Mouse (Mus musculus): Measurements from ENCODE around the gene Cbl. TPM values are rescaled to one million over a fixed set of nuclear protein-coding genes. Genes with fewer than 3 reads are reported as not detected.

Gene Cbl
- 10 to 100 TPM; 14.8 to 18.9 (median 17.4) TPM for total RNA-seq (2022)

DNA sequence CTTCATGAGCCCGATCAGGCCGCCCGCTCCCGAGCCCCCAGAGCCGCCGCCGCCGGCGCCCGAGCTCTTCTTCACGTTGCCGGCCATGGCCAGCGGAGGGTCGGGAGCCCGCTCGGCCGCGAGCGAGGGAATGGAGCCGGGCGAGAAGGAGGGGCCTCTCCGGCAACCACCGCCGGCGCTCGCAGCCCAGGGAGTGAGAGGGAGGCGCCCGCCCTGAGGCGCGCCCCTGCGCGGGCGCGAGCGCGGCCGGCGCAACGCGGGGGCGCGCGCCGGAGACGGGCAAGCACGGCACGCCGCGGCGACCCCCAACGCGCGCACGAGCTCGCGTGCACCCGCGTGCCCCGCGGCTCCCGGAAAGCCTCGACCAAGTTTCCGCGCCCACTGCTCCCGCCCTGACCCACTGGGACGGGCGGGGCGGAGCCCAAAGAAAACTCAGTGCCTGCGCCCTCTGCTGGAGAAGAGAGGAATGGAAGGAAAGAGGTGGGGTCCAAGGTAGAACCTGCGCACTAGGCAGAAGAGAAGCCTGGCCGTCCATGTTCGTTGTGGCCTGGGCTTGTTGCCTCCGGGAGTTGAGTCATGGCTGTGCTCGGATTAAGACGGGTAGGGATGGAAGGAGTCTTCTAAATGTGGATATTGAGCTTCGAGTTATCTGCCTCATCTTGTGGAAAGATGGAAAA is at the start of gene Cbl:
TSS of gene Cbl (minus strand) at position 248 of the 677 bp plus-strand sequence.
- DNase-seq (ENCODE audit: low spot score) = peak; percentile 99

DNA sequence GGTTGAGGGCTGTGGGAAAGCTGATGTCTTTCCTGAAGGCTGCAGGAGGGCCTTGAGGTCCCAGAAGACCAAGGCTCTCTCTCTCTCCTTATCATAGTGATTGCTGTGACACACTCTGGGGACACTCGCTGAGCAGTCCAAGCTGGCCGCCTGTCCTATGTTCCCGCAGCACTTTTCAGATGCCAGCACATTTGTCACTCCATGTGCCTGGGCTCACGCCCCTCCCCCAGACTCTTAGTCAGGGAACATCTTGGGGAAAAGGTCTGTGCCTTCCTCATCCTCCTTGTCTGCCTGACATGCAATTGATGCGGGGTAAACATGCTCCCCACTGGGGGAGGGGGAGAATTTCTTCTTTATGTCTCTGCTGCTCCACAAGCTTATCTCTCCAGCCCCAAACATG is 49.3 kb upstream of the Cbl start:
- no peak for DNase-seq (ENCODE audit: low spot score)

DNA sequence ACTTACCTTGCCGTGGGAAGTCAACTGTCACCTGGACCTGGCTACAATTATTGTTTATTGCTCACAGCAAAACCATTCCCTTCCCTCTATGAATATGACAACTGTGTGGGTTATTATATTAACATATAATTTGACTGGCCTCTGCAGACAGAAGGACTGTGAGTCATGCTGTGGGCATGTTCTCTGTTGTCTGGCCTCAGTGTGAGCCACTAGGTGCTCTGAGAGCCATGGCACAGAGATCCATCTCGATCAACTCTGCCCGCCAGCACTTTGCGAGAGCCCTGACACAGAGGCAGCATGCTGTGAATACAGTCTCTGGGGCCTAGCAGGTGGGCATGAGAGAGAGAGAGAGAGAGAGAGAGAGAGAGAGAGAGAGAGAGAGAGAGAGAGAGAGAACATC is 36.1 kb upstream of the Cbl start:
- DNase-seq (ENCODE audit: low spot score) = no peak

DNA sequence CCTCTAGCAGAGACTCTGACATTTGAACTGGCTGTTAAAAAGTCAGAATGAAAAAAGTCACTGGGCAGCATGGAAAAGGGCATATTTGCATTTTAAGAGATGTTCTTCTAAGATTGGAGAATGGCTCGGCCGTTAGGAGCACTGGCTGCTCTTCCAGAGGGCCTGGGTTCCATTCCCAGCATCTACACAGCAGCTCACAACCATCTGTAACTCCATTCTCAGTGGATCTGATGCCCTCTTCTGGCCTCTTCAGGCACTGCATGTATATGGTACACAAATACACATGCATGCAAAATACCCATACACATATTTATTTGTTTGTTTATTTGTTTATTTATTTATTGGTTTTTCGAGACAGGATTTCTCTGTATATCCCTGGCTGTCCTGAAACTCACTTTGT is 35.2 kb upstream of the Cbl start:
- peak; percentile 24 for DNase-seq (ENCODE audit: low spot score)

DNA sequence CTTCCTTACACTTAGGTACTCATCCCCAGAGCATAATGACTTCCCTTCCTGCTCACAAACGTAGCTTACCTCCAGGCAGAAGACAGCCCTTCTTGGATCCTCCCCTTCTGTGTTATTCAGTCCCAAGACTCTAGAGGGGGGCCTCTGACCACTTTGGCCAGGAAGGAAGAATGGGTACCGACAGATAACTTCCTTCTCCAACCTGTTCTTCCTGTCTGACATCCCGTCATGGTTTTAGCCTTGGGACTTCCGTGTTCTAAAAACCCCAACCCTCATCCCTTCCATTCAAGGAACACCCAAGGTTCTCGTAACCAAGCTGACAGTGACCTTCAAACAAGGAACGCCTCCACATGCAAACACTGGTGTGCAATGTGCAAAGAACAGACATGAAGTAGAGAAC is 34.6 kb upstream of the Cbl start, which contains the start of gene Nlrx1:
TSS of gene Nlrx1 (minus strand) at position 168 of the 400 bp plus-strand sequence.
- peak; percentile 14 for DNase-seq (ENCODE audit: low spot score)

DNA sequence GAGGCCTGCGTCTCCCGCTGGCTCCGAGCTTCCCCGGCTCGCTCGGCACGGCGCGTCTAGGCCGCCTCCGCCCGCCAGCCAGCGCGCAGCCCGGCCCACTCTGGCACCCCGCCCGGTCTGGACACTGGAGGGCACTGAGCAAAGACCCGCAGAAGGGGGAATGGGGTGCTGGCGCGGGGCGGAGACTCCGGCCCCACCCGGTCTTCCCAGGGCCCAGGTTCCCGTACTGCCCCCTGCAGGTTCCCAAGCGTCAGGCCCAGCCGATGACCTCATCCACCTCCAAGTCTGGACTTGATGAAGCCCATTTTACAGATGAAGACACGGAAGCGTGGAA is 34.1 kb upstream of the Cbl start:
- peak; percentile 85 for DNase-seq (ENCODE audit: low spot score)

DNA sequence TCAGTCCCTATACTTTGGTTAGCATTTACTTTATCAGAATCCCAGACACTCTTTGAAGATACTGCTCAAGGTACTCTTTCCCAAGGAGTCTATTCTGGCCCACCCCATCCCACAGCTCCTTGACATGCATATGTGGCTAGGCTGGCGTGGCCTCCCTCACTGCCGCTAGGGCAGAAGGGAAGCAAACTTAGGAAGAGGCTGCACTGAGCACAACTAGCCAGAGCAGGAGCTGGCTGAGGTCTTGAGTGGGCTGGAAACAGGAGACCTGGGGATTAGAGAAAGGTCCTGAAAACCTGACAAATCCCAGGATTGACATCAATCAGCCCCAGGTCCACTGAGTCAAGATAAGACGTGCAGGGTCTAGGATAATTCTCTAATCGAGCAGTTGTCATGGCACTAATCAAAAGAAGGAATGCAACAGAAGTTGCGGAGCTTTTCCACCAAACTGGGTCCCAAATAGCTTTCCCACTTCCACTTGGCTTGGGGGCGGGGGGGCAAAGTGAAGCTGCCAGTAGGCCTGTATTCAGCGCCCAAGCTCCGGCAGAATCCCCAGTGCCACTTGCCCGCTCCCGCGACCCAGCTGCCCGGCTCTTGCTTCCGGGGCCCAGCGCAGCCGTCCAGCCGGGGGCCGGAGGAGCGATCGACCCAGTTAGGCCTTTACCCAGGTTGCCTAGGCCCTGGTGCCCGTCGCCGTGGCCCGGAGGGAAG is 33.6 kb upstream of the Cbl start:
- DNase-seq (ENCODE audit: low spot score) = no peak

DNA sequence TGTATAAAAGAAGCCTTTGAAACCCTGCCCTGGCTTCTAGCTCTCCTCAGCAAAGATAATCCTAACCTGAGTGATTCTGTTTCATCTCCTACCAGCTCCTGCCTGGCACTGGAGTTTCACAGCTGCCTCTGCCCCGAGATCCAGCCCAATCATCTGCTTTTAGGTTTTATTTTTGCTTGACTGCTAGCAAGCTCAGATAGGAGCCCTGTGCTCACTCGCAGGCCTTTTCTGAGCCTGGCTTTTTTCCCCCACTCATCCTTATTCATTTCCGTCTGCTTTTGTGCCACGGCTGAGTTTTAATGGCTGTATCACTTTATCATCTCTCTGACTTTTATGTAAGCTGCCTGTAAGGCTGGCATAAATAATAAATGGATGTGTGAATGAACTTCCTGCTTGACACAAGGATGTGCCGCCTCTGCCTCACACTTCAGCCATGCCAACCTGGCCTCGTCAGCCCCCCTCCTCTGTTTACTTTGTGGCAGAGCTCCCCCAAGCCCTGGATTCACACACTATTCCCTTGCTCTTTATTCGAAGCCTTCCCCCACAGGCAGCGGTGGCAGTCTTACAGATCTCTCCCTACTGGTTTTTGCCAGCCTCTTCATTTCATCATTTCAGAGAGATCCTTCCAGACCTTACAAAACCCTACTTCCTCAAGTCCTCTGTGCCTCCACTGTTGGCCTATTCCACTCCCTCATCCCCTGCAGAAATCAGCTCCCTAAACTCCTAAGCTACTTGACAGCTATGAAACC is 32.8 kb upstream of the Cbl start:
- no peak for DNase-seq (ENCODE audit: low spot score)

DNA sequence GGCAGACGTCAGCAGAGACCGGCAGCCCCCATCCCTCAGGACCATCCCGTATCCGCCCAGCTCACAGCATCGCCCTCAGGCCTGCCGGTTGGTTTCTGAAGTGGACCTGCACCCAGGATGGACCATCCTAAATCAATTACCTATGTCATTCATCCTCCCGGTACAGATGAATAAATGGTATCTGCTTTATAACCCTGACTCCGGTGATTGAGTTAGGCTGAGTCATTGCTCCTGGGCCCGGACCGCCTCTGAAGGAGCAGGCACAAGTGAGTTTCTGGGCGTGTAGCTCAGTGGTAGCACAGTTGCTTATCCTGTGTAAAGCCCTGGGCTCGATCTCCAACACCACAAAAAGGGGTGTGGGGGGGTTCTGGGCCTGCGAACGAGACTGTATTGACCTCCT is 27.5 kb upstream of the Cbl start:
- no peak for DNase-seq (ENCODE audit: low spot score)

DNA sequence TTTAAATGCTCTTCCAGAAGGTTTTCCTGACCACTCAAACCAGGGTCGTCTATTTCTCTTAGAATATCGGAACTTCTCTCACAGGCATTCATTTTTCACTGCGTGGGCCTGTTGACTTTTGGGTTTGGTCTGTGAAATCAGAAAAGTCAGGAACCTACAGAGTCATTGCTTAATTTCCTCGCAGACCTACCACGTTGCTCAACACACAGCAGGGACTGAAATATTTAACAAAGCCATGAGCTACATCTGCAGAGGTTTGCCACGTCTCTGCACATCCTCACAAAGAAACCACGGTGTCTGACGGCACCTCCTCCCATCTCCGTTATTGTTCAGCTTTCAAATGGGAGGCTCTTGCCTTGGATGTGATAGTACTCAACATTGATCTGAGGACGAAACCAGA is 25.2 kb upstream of the Cbl start:
- DNase-seq (ENCODE audit: low spot score) = no peak

DNA sequence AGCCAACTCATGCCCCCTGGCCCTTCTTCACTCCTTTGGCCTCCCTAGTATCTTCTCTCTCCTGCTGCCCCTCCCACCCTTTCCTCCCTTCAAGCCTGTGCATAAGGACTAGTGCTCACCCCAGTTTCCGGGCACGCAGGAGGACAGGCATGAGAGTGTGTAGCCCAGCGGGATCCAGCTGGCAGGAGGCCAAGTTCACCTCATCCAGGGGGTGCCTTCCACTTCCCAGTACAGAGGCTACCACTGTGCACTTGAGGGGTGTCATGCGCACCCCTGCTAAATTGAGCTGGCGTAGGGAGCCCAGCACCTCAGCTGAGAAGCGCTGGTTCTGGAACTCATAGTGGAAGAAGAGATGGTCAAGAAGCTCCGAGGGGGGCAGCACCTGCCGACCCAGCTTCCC is 22.4 kb upstream of the Cbl start:
- DNase-seq (ENCODE audit: low spot score) = no peak

DNA sequence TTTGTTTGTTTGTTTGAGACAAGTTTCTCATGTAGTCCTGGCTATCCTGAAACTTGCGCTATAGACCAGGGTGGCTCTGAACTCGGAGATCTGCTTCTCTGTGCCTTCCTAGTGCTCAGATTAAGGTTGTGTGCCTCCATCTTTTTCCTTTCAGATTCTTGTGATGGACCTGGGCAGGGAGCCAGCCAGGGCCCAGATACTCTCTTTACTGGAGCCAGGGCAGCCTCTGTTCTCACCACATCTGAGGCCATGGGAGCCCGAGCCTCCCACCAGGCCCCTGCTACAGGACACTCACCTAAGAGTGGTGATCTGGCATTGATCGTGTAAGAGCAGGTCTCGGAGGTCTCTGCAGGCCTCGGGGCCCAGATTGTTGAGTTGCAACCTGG is 21.3 kb upstream of the Cbl start:
- DNase-seq (ENCODE audit: low spot score) = no peak

DNA sequence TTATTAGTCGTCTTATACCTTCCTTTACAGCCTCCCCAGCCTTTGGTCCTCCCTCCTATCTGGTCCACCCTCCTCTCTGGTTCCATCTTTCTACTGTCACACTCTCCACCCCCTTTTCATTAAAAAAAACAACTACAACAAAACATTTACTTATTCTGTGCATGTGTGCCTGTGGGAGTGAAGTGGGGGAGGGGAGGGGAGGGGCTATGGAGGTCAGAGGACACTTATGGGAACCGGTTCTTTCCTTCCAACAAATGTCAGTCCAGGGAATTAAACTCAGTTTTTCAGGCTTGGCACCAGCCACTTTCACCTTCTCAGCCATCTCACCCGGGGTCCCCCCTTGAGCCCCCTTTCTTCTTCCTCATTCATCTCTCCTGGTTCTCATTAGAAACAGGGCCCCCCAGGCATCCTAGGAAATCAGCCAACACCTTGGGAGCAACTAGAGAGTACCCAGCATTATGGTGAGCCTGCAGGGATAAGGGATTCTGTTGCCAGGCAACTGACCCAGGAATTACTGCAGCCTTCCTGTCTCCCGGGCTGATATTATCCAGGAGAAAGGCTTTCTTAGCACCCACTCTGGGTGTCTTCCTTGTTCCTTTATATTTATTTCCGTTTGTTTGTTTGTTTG is 20.8 kb upstream of the Cbl start:
- no peak for DNase-seq (ENCODE audit: low spot score)

DNA sequence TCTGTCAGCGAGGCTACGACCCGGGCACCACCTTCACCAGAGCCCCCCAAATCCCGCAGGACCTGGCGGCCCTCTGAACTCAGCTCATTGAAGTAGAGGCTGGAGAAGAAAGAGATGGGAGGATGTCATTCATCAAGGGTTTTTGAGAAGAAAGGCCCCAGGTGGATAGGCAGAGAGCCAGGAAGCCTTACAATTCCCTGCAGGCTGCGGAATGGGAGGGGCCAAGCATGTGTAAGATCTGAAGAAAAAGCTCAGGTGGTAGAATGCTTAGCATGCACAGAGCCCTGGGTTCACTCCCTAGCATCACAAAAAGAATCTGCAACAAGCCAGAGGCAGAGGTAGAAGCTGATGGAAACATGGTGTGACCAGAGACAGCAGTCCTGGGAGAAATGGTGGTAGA is 19.6 kb upstream of the Cbl start:
- no peak for DNase-seq (ENCODE audit: low spot score)

DNA sequence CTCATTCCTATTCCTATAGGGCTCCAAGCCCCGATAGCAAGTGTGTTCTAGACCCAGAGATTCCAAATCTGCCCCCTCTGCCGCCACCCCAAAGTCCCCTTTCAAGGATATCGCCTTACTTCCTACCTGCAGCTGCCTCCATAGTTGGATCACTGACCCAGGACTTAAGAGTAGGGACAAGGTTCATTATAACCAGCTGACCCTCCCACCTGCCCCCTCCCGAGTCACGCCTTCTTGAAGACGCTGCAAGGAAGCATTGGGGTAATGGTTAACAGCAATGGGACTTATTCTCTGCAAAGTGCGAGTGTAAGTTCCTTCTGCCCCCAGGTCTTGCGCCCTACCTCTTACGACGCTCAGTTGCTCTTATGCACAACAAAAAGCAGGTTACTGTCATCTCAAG is 17.5 kb upstream of the Cbl start, which contains the start of gene Pdzd3:
TSS of gene Pdzd3 (minus strand) at position 158 of the 400 bp plus-strand sequence.
- no peak for DNase-seq (ENCODE audit: low spot score)

DNA sequence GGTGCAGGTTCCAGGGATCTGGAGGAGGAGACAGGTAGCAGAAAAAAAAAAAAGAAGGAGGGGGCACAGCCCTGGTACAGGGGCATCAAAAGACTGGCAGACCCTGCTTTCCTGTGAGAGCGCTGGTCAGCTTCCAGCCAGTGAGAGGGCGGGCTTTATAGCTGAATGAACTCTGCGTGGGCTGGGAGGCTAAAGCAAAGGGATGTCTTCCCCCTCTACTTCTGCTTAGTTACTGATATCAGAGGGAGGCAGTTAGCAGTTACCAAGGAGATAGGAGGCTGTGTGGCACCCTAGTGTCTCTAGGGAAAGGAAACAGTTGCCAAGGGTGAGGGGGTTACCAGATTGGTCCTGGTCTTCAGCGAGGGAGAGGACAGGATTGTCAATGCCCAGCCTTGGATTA is 16.6 kb upstream of the Cbl start:
- DNase-seq (ENCODE audit: low spot score) = no peak

DNA sequence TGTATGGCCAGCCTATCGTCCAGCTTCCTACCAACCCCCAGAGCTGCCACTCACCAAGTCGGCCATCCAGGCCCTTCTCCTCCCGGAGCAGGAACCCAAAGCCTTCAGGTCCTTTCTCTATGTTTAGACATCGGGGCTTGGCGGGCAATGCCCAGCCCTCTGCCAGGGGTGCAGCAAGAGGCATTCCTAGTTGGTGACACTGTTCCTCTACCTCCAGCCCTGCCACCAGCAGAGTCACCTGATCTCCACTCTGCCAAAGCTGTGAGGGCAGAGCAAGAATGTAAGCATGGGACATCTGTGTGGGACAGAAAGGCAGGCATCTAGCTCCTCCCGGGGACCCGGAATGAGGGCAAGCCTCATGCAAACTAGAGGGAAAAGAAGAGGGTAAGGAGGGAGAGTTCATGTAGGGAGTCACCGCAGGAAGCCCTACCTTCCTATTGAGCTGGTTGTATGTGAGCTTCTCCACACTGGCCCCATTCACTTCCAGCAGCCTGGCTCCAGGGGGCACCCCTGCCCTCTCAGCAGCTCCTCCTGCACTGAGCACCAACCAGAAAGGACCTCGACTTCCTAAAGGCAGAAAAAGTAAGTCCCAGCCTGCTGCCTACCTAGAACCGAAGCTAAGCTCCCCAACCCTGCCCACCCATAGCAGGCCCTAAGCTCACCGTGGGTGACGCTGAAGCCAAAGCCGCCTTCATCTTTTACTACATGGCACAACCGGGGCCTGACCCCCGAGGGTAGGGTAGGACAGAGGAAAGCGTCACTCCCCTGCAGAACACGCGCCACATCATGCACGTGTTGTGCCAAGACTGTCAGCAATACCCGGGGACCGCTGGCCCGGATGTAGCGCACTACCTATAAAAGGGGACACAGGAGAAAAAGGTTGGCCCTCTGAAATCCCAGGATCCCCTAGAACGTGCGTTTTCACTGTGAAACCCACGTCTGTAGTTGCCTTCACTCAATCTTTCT is 15.6 kb upstream of the Cbl start:
- DNase-seq (ENCODE audit: low spot score) = peak; percentile 56

DNA sequence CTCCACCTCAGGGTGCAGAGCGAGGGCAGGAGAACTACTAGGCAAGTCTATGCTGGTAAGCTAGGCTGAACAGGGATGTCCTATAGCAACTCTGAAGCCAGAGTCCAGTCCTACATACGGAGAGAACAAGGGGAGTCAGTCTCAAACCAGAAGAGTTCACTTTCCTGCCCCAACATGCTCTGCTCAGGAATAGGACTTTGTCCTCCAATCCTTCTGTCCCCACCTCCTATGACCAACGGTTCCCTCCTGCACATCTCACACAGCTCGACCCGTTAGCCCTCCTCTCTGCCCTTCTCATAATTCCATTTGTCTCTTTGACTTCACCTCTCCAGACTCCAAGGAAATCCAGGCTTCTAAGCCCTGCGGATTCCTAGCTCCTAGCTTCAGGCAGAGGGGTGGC is 14.1 kb upstream of the Cbl start:
- DNase-seq (ENCODE audit: low spot score) = no peak

DNA sequence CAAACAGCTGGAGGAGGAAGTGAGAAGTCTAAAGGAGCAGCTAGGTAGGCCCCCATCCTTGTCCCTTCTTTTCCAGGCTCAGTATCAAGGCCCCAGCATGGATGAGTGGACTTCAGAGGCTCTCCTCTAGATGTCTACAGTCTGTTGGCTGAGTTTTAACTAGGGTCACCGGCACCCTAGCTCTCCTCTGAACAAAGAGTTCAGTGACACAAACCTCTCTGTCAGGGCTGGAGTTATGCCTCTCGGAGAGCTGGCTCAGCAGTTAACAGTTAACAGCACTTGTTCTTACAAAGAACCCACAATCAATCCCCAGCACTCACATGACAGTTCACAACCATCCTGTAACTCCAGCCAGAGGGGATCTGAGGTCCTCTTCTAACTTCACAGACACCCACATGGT is 9.8 kb upstream of the Cbl start:
- DNase-seq (ENCODE audit: low spot score) = no peak

DNA sequence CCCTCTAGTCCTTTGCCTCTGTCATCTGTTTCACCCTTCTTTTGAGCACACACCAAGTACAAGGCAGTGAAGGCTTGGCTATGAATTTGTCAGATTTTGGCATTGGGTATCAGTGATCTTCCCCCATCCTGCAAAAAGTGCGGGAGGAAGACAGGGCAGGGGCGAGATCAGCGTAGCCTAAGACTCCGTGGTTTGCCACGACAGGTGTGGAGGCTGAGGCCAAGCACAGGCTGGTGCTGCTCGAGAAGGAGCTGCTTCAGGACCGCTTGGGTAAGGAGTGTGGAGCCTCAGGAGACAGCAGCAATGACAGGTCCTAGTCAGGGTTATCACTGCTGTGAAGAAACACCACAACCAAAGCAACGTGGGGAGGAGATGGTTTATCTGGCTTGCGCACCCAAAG is 7.6 kb upstream of the Cbl start:
- DNase-seq (ENCODE audit: low spot score) = no peak

DNA sequence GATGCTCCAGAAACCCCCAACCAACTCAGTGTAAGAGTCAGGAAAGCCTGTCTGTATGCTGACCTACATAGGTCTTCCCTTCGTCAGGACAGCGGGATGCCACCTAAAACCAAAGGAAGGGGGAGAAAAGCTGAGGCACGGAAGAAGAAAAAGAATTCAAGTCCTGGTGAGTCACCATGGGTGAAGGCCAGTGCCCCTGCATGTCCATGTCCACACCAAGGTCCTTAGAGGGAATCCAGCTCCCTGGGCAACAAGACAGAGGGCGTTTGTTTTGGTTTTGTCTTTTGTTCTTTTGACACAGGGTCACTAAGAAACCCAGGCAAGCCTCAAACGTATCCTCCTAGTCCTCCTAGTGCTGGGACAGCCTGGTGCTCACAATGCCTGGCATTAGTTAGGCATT is 7.1 kb upstream of the Cbl start:
- no peak for DNase-seq (ENCODE audit: low spot score)
